21 mouse cellular contexts compared by ENCODE assay signal in genomic region chr13:98945908-98946307, GRCm38 (mm10). TPM values are rescaled to one million over a fixed set of nuclear protein-coding genes. Genes with fewer than 3 reads are reported as not detected.
"Had no signal": no experiment of that assay in that cellular context is flagged by ENCODE, and none has a peak within 500 bp of the region (broad histone marks: within the 10 kb centered on the region; RNA-seq: fewer than 3 reads in every experiment).

No protein-coding gene starts in this region.

- H3K4me2 ChIP-seq: limb, embryonic 15.5 days; lung, embryonic 14.5 days; neural tube, embryonic 15.5 days; stomach, embryonic 15.5 days had no signal

- H3K4me1 ChIP-seq: neural tube, embryonic 15.5 days had no signal

- DNase-seq: kidney, adult 18-20 months; lung, embryonic 14.5 days; lung, postnatal 10 days; lung, postnatal 4 days; midbrain, embryonic 14.5 days; right cerebral cortex, postnatal 4 days; thymus, adult 2 months; thymus, postnatal 25 days had no signal

- H3K36me3 ChIP-seq: limb, embryonic 15.5 days; liver, embryonic 15.5 days; midbrain, embryonic 10.5 days; neural tube, embryonic 15.5 days; stomach, embryonic 15.5 days had no signal

- H3K4me3 ChIP-seq: left cerebral cortex, adult 2 months; limb, embryonic 15.5 days; liver, embryonic 15.5 days; midbrain, embryonic 10.5 days; myocyte; neural tube, embryonic 15.5 days; stomach, embryonic 15.5 days had no signal

- H3K9ac ChIP-seq: limb, embryonic 15.5 days; liver, embryonic 15.5 days; lung, embryonic 14.5 days; neural tube, embryonic 15.5 days; stomach, embryonic 15.5 days had no signal

- H3K9me3 ChIP-seq: limb, embryonic 15.5 days; liver, embryonic 15.5 days; midbrain, embryonic 10.5 days; neural tube, embryonic 15.5 days; stomach, embryonic 15.5 days had no signal

- H3K27me3 ChIP-seq: limb, embryonic 15.5 days; liver, embryonic 15.5 days; neural tube, embryonic 15.5 days; stomach, embryonic 15.5 days had no signal

- H3K27ac ChIP-seq: left cerebral cortex, adult 2 months; limb, embryonic 15.5 days; liver, embryonic 15.5 days; midbrain, embryonic 10.5 days; neural tube, embryonic 15.5 days; stomach, embryonic 15.5 days had no signal

RNA-seq across cellular contexts. Expression of gene 1700024P04Rik, which starts 38.5 kb away (rescaled TPM):
- total RNA-seq: layer of hippocampus, postnatal 25 days; left cerebral cortex, adult 2 months; left cerebral cortex, postnatal 14 days; megakaryocyte, adult 5-6 weeks had no signal
- polyA plus RNA-seq: limb, embryonic 11.5 days; limb, embryonic 15.5 days; liver, embryonic 15.5 days; lung, embryonic 14.5 days; midbrain, embryonic 10.5 days; midbrain, embryonic 14.5 days; myocyte; neural tube, embryonic 11.5 days; neural tube, embryonic 15.5 days; stomach, embryonic 15.5 days; urinary bladder, adult 2 months had no signal
